ENCODE assay signal across 21 mouse cellular contexts in genomic region chr19:37650526-37650925, GRCm38 (mm10). TPM values are rescaled to one million over a fixed set of nuclear protein-coding genes. Genes with fewer than 3 reads are reported as not detected.
A peak's percentile ranks its signal among the peaks of the same experiment; 100 is the strongest.
DNase-seq lines count a peak whose midpoint lies in the region; ATAC-seq and TF ChIP-seq lines count a peak whose summit lies in the region.
"Had no signal": no experiment of that assay in that cellular context is flagged by ENCODE, and none has a peak within 500 bp of the region (broad histone marks: within the 10 kb centered on the region; RNA-seq: fewer than 3 reads in every experiment).

No protein-coding gene starts in this region.

- TF ChIP-seq EP300 in lung, postnatal 0 days (IDR thresholded peaks at IDR 0.05), result no peak

- WGBS in forebrain, embryonic 15.5 days, result 37% methylated on average over 2 of the region's 2 CpGs
- WGBS in forebrain, embryonic 12.5 days, result 67% methylated on average over 2 of the region's 2 CpGs
- WGBS in lung, embryonic 14.5 days, result 45% methylated on average over 2 of the region's 2 CpGs
- WGBS in lung, postnatal 0 days, result 59% methylated on average over 2 of the region's 2 CpGs
- 28% methylated on average over 2 of the region's 2 CpGs for WGBS in large intestine, adult 2 months

- peak; percentile 16; the same call in 1 of the 2 replicates for ATAC-seq in forebrain, embryonic 15.5 days (replicated peaks)
- ATAC-seq in forebrain, embryonic 12.5 days (ENCODE audit: low FRiP score), result no peak
- no peak for ATAC-seq in lung, embryonic 14.5 days (ENCODE audit: insufficient read depth)
- no peak for ATAC-seq in lung, postnatal 0 days
- ATAC-seq: intestine, postnatal 0 days had no signal

- H3K4me2 ChIP-seq in forebrain, embryonic 15.5 days (replicated peaks), result no peak overlapping the region
- no peak overlapping the region for H3K4me2 ChIP-seq in forebrain, embryonic 12.5 days
- no peak overlapping the region for H3K4me2 ChIP-seq in lung, embryonic 14.5 days
- no peak overlapping the region for H3K4me2 ChIP-seq in lung, postnatal 0 days (replicated peaks; ENCODE audit: low read depth, low read length)
- H3K4me2 ChIP-seq: embryonic facial prominence, embryonic 15.5 days; heart, embryonic 13.5 days; hindbrain, embryonic 15.5 days had no signal

- H3K27ac ChIP-seq in forebrain, embryonic 15.5 days (replicated peaks), result no peak overlapping the region
- no peak overlapping the region for H3K27ac ChIP-seq in forebrain, embryonic 12.5 days
- H3K27ac ChIP-seq in lung, embryonic 14.5 days (ENCODE audit: low read depth), result no peak overlapping the region
- no peak overlapping the region for H3K27ac ChIP-seq in lung, postnatal 0 days (ENCODE audit: low read length)
- H3K27ac ChIP-seq: embryonic facial prominence, embryonic 15.5 days; gastrocnemius, adult 2 months; heart, embryonic 13.5 days; hindbrain, embryonic 15.5 days had no signal

- no peaks in the 10 kb centered on the region for H3K4me1 ChIP-seq in forebrain, embryonic 15.5 days
- H3K4me1 ChIP-seq in forebrain, embryonic 12.5 days, result peaks cover 11% of the 10 kb centered on the region; the same call in 1 of the 2 replicates
- no peaks in the 10 kb centered on the region for H3K4me1 ChIP-seq in lung, embryonic 14.5 days (ENCODE audit: insufficient read depth)
- H3K4me1 ChIP-seq in lung, postnatal 0 days (ENCODE audit: insufficient read depth, low read depth, low read length), result no peaks in the 10 kb centered on the region
- H3K4me1 ChIP-seq: embryonic facial prominence, embryonic 15.5 days; heart, embryonic 13.5 days; hindbrain, embryonic 15.5 days had no signal

- H3K9ac ChIP-seq in forebrain, embryonic 15.5 days (replicated peaks), result no peak overlapping the region
- no peak overlapping the region for H3K9ac ChIP-seq in forebrain, embryonic 12.5 days
- H3K9ac ChIP-seq in lung, embryonic 14.5 days, result no peak overlapping the region
- H3K9ac ChIP-seq in lung, postnatal 0 days (replicated peaks; ENCODE audit: low read depth), result no peak overlapping the region
- H3K9ac ChIP-seq: embryonic facial prominence, embryonic 15.5 days; heart, embryonic 13.5 days; hindbrain, embryonic 15.5 days had no signal

- no peak for TF ChIP-seq CTCF in lung, embryonic 14.5 days (IDR thresholded peaks at IDR 0.05; ENCODE audit: low read depth)
- TF ChIP-seq CTCF in lung, postnatal 0 days (IDR thresholded peaks at IDR 0.05), result no peak

- no peaks in the 10 kb centered on the region for H3K9me3 ChIP-seq in forebrain, embryonic 15.5 days
- no peaks in the 10 kb centered on the region for H3K9me3 ChIP-seq in forebrain, embryonic 12.5 days
- no peaks in the 10 kb centered on the region for H3K9me3 ChIP-seq in lung, embryonic 14.5 days (ENCODE audit: low read depth, low read length)
- no peaks in the 10 kb centered on the region for H3K9me3 ChIP-seq in lung, postnatal 0 days (ENCODE audit: low read length)
- H3K9me3 ChIP-seq: embryonic facial prominence, embryonic 15.5 days; heart, embryonic 13.5 days; hindbrain, embryonic 15.5 days had no signal

- no peaks in the 10 kb centered on the region for H3K36me3 ChIP-seq in forebrain, embryonic 15.5 days
- H3K36me3 ChIP-seq in forebrain, embryonic 12.5 days (replicated peaks), result no peaks in the 10 kb centered on the region
- H3K36me3 ChIP-seq in lung, embryonic 14.5 days (ENCODE audit: insufficient read depth), result no peaks in the 10 kb centered on the region
- no peaks in the 10 kb centered on the region for H3K36me3 ChIP-seq in lung, postnatal 0 days (ENCODE audit: insufficient read depth, low read length)
- H3K36me3 ChIP-seq: embryonic facial prominence, embryonic 15.5 days; heart, embryonic 13.5 days; hindbrain, embryonic 15.5 days had no signal

- no peak overlapping the region for H3K4me3 ChIP-seq in forebrain, embryonic 15.5 days
- H3K4me3 ChIP-seq in forebrain, embryonic 12.5 days (replicated peaks), result no peak overlapping the region
- no peak overlapping the region for H3K4me3 ChIP-seq in lung, embryonic 14.5 days (ENCODE audit: low read depth, low read length)
- no peak overlapping the region for H3K4me3 ChIP-seq in lung, postnatal 0 days (ENCODE audit: low read depth, low read length)
- H3K4me3 ChIP-seq: embryonic facial prominence, embryonic 15.5 days; erythroblast, embryonic 14.5 days; gastrocnemius, adult 2 months; heart, embryonic 13.5 days; hindbrain, embryonic 15.5 days had no signal

- H3K27me3 ChIP-seq in forebrain, embryonic 15.5 days, result no peaks in the 10 kb centered on the region
- H3K27me3 ChIP-seq in forebrain, embryonic 12.5 days, result peaks cover 14% of the 10 kb centered on the region
- no peaks in the 10 kb centered on the region for H3K27me3 ChIP-seq in lung, embryonic 14.5 days (ENCODE audit: insufficient read depth, low read length)
- no peaks in the 10 kb centered on the region for H3K27me3 ChIP-seq in lung, postnatal 0 days (replicated peaks; ENCODE audit: insufficient read depth, low read length)
- H3K27me3 ChIP-seq: embryonic facial prominence, embryonic 15.5 days; heart, embryonic 13.5 days; hindbrain, embryonic 15.5 days had no signal

- peak; percentile 23 for DNase-seq in lung, embryonic 14.5 days
- no peak for DNase-seq in lung, postnatal 0 days (ENCODE audit: low spot score)
- DNase-seq in large intestine, adult 2 months (ENCODE audit: low read depth, low spot score), result peak; percentile 35
- DNase-seq in right cerebral cortex, postnatal 10 days (ENCODE audit: low spot score in 2 of 2), result no peak
- DNase-seq: adrenal gland, adult 8-10 months; adrenal gland, postnatal 36 days; cerebellum, adult 11-12 months; cerebellum, adult 9-10 months; cerebellum, postnatal 25 days; gastrocnemius, adult 2 months; gastrocnemius, postnatal 25 days; heart, postnatal 36 days had no signal

RNA-seq across cellular contexts. Expression of gene Cyp26c1, which starts 34.9 kb away (rescaled TPM):
- not detected in 2 replicates for polyA plus RNA-seq in forebrain, embryonic 15.5 days (2015; fragmentation: Nextera tagmentation; extraction: Ambion mirVana)
- not detected in 2 replicates for polyA plus RNA-seq in forebrain, embryonic 12.5 days (2016; fragmentation: Nextera tagmentation; extraction: Ambion mirVana)
- polyA plus RNA-seq in lung, embryonic 14.5 days (2014; fragmentation: Nextera tagmentation; extraction: Ambion mirVana), result not detected in 2 replicates
- not detected in 2 replicates for polyA plus RNA-seq in lung, postnatal 0 days (2015; fragmentation: Nextera tagmentation; extraction: Ambion mirVana)
- 0.04 TPM in 1 of 2 replicates, not detected in the other for polyA plus RNA-seq in large intestine, adult 2 months (2012; rRNA removed)
- polyA plus RNA-seq: cortical plate, adult 2 months; erythroblast, embryonic 14.5 days; heart, embryonic 13.5 days; heart, postnatal 0 days; hindbrain, embryonic 15.5 days; intestine, postnatal 0 days had no signal

RNA-seq across cellular contexts. Expression of gene Cyp26a1, which starts 47.1 kb away (rescaled TPM):
- polyA plus RNA-seq in forebrain, embryonic 15.5 days (2015; fragmentation: Nextera tagmentation; extraction: Ambion mirVana), result not detected in 2 replicates
- 0.50 and 0.65 TPM in 2 replicates for polyA plus RNA-seq in forebrain, embryonic 12.5 days (2016; fragmentation: Nextera tagmentation; extraction: Ambion mirVana)
- 0.23 TPM in 1 of 2 replicates, not detected in the other for polyA plus RNA-seq in lung, embryonic 14.5 days (2014; fragmentation: Nextera tagmentation; extraction: Ambion mirVana)
- 0.14 TPM in 1 of 2 replicates, not detected in the other for polyA plus RNA-seq in lung, postnatal 0 days (2015; fragmentation: Nextera tagmentation; extraction: Ambion mirVana)
- 0.05 TPM in 1 of 2 replicates, not detected in the other for polyA plus RNA-seq in large intestine, adult 2 months (2012; rRNA removed)
- polyA plus RNA-seq: erythroblast, embryonic 14.5 days had no signal

Comparison
In these comparisons a context has a peak if more than half of its experiments do, and no peak if none do; other contexts are left out.
1. DNase-seq: peak in lung, embryonic 14.5 days (single experiment) and large intestine, adult 2 months (single experiment); none in lung, postnatal 0 days (single experiment) and right cerebral cortex, postnatal 10 days (0 of 2).